Comparison of ENCODE assay signal across 10 mouse cellular contexts in the genomic region with DNA sequence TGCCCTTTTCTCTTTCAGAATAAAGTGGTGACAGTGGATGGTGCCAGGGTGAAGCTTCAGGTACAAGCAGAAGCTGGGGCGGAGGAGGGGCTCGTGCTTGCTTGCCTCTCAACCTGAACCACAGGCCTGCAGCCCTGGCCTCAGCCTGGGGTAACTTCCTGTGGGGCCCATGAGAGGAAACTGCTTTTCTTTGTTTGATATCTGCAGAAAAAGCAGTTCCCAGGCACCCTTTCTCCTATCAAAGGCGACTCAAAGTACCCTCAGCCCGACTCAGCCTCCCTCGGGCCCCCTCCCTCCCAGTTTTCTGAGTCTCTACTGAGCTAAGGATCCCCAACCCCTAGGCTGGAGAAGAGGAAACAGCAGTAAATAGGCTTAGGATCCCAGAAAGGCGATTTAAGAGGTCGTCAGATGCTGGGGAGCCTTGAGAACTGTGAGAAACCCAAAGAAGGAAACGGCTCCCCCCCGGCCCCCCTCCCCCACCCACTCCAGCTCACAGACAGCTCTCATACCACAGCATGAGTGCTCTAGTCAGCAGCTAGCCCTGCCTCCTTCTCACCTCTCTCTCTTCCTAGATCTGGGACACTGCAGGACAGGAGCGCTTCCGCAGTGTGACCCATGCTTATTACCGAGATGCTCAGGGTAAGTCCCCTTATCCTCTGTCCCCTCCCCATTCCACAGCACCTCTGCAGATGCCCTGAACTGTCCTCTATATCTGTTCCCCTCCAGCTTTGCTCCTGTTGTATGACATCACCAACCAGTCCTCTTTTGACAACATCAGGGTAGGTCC. TPM values are rescaled to one million over a fixed set of nuclear protein-coding genes. Genes with fewer than 3 reads are reported as not detected.
DNase-seq lines count a peak whose midpoint lies in the region; ATAC-seq lines count a peak whose summit lies in the region.
"Had no signal": no experiment of that assay in that cellular context is flagged by ENCODE, and none has a peak within 500 bp of the region (broad histone marks: within the 10 kb centered on the region; RNA-seq: fewer than 3 reads in every experiment).

No protein-coding gene starts in this region.

- H3K9ac ChIP-seq in heart, embryonic 15.5 days: no peak overlapping the region
- H3K9ac ChIP-seq in limb, embryonic 12.5 days (replicated peaks): peak overlapping the region; percentile 23; the same call in 1 of the 2 replicates
- H3K9ac ChIP-seq in forebrain, embryonic 16.5 days (replicated peaks; ENCODE audit: low read depth, low read length): no peak overlapping the region
- H3K9ac ChIP-seq: hindbrain, embryonic 15.5 days; neural tube, embryonic 13.5 days had no signal

- no peaks in the 10 kb centered on the region for H3K36me3 ChIP-seq in heart, embryonic 15.5 days
- H3K36me3 ChIP-seq in limb, embryonic 12.5 days: no peaks in the 10 kb centered on the region
- H3K36me3 ChIP-seq in forebrain, embryonic 16.5 days (ENCODE audit: control insufficient read depth, insufficient read depth): no peaks in the 10 kb centered on the region
- H3K36me3 ChIP-seq: hindbrain, embryonic 15.5 days; neural tube, embryonic 13.5 days had no signal

- H3K27ac ChIP-seq in heart, embryonic 15.5 days: peak overlapping the region; percentile 67
- H3K27ac ChIP-seq in limb, embryonic 12.5 days: 0 out of 2 replicates have a peak overlapping the region, but pooled peaks have one; percentile 20
- H3K27ac ChIP-seq in forebrain, embryonic 16.5 days (ENCODE audit: low read length): no peak overlapping the region
- H3K27ac ChIP-seq: hindbrain, embryonic 15.5 days; neural tube, embryonic 13.5 days had no signal

- peak overlapping the region; percentile 36 for H3K4me2 ChIP-seq in heart, embryonic 15.5 days
- H3K4me2 ChIP-seq in limb, embryonic 12.5 days: peak overlapping the region; percentile 11; the same call in 1 of the 2 replicates
- no peak overlapping the region for H3K4me2 ChIP-seq in forebrain, embryonic 16.5 days (ENCODE audit: low read length)
- H3K4me2 ChIP-seq: hindbrain, embryonic 15.5 days; neural tube, embryonic 13.5 days had no signal

- H3K4me3 ChIP-seq in heart, embryonic 15.5 days: no peak overlapping the region
- H3K4me3 ChIP-seq in limb, embryonic 12.5 days (replicated peaks): no peak overlapping the region
- H3K4me3 ChIP-seq in forebrain, embryonic 16.5 days (replicated peaks; ENCODE audit: low read length): no peak overlapping the region
- H3K4me3 ChIP-seq: hindbrain, embryonic 15.5 days; neural tube, embryonic 13.5 days had no signal

- peak; percentile 15; the same call in 1 of the 2 replicates for ATAC-seq in heart, embryonic 15.5 days (replicated peaks; ENCODE audit: insufficient number of reproducible peaks, insufficient read depth, low FRiP score, low read depth)
- no peak for ATAC-seq in limb, embryonic 12.5 days (ENCODE audit: insufficient number of reproducible peaks, insufficient read depth, low FRiP score, low TSS enrichment, low read depth)
- no peak for ATAC-seq in forebrain, embryonic 16.5 days

- H3K4me1 ChIP-seq in heart, embryonic 15.5 days (replicated peaks): peaks cover 38% of the 10 kb centered on the region
- peaks cover 38% of the 10 kb centered on the region for H3K4me1 ChIP-seq in limb, embryonic 12.5 days (replicated peaks)
- H3K4me1 ChIP-seq in forebrain, embryonic 16.5 days (replicated peaks; ENCODE audit: control insufficient read depth, insufficient read depth, low read length): peaks cover 5% of the 10 kb centered on the region

- WGBS in heart, embryonic 15.5 days: 14% methylated on average over 12 of the region's 12 CpGs
- 28% methylated on average over 12 of the region's 12 CpGs for WGBS in limb, embryonic 12.5 days
- WGBS in forebrain, embryonic 16.5 days: 31% methylated on average over 12 of the region's 12 CpGs

- H3K27me3 ChIP-seq in heart, embryonic 15.5 days: peaks cover 39% of the 10 kb centered on the region
- H3K27me3 ChIP-seq in limb, embryonic 12.5 days: peaks cover 54% of the 10 kb centered on the region
- H3K27me3 ChIP-seq in forebrain, embryonic 16.5 days (replicated peaks; ENCODE audit: control insufficient read depth, insufficient read depth, low read length): peaks cover 10% of the 10 kb centered on the region; the same call in 1 of the 2 replicates

- DNase-seq in heart, adult 8-10 months (ENCODE audit: low spot score): no peak
- peak; percentile 87 for DNase-seq in T-cell, adult 2 months (ENCODE audit: low spot score)
- peak; percentile 66 to 79 for DNase-seq in spleen, postnatal 4 days (ENCODE audit: low spot score in 2 of 2)
- DNase-seq in right cerebral cortex, postnatal 25 days: no peak
- no peak for DNase-seq in right cerebral cortex, adult 2 months (ENCODE audit: low spot score in 2 of 2)

- no peaks in the 10 kb centered on the region for H3K9me3 ChIP-seq in heart, embryonic 15.5 days (replicated peaks)
- no peaks in the 10 kb centered on the region for H3K9me3 ChIP-seq in limb, embryonic 12.5 days
- no peaks in the 10 kb centered on the region for H3K9me3 ChIP-seq in forebrain, embryonic 16.5 days (ENCODE audit: control insufficient read depth, low read length)
- H3K9me3 ChIP-seq: neural tube, embryonic 13.5 days had no signal

RNA-seq across cellular contexts. Expression of gene Slc9a3r1, which starts 5.0 kb away (rescaled TPM):
- 24.6 and 46.4 TPM in 2 replicates for polyA plus RNA-seq in heart, embryonic 15.5 days (2015; fragmentation: Nextera tagmentation; extraction: Ambion mirVana)
- 1 to 10 TPM; 7.3 to 8.5 (median 8.5) TPM for total RNA-seq in heart, adult 8-10 months (2022)
- 23.9 and 25.0 TPM in 2 replicates for polyA plus RNA-seq in limb, embryonic 12.5 days (2016; fragmentation: Nextera tagmentation; extraction: Ambion mirVana)
- polyA plus RNA-seq in forebrain, embryonic 16.5 days (2015; fragmentation: Nextera tagmentation; extraction: Ambion mirVana): 49.9 and 57.3 TPM in 2 replicates

RNA-seq across cellular contexts. Expression of gene Cd300lf, which starts 24.3 kb away (rescaled TPM):
- 0.37 and 1.2 TPM in 2 replicates for polyA plus RNA-seq in heart, embryonic 15.5 days (2015; fragmentation: Nextera tagmentation; extraction: Ambion mirVana)
- under 1 TPM in 3 of 4 experiments, not detected in 1; 0.13 to 0.89 (median 0.22) TPM for total RNA-seq in heart, adult 8-10 months (2022)
- 0.26 TPM in 2 replicates for polyA plus RNA-seq in limb, embryonic 12.5 days (2016; fragmentation: Nextera tagmentation; extraction: Ambion mirVana)
- polyA plus RNA-seq in forebrain, embryonic 16.5 days (2015; fragmentation: Nextera tagmentation; extraction: Ambion mirVana): 0.27 TPM in 1 of 2 replicates, not detected in the other

RNA-seq across cellular contexts. Expression of gene Tmem104, which starts 29.2 kb away (rescaled TPM):
- 6.6 and 11.4 TPM in 2 replicates for polyA plus RNA-seq in heart, embryonic 15.5 days (2015; fragmentation: Nextera tagmentation; extraction: Ambion mirVana)
- 10 to 100 TPM in 1 of 4 experiments, 1 to 10 TPM in 3; 8.7 to 10.9 (median 9.1) TPM for total RNA-seq in heart, adult 8-10 months (2022)
- 5.8 and 8.2 TPM in 2 replicates for polyA plus RNA-seq in limb, embryonic 12.5 days (2016; fragmentation: Nextera tagmentation; extraction: Ambion mirVana)
- 11.0 and 11.2 TPM in 2 replicates for polyA plus RNA-seq in forebrain, embryonic 16.5 days (2015; fragmentation: Nextera tagmentation; extraction: Ambion mirVana)

RNA-seq across cellular contexts. Expression of gene Nat9, which starts 29.5 kb away (rescaled TPM):
- polyA plus RNA-seq in heart, embryonic 15.5 days (2015; fragmentation: Nextera tagmentation; extraction: Ambion mirVana): 16.2 and 20.8 TPM in 2 replicates
- 10 to 100 TPM; 25.0 to 34.9 (median 25.9) TPM for total RNA-seq in heart, adult 8-10 months (2022)
- polyA plus RNA-seq in limb, embryonic 12.5 days (2016; fragmentation: Nextera tagmentation; extraction: Ambion mirVana): 17.8 and 23.6 TPM in 2 replicates
- 20.6 and 24.2 TPM in 2 replicates for polyA plus RNA-seq in forebrain, embryonic 16.5 days (2015; fragmentation: Nextera tagmentation; extraction: Ambion mirVana)

Comparison
In these comparisons a context has a peak if more than half of its experiments do, and no peak if none do; other contexts are left out.
1. DNase-seq: peak in T-cell, adult 2 months (single experiment) and spleen, postnatal 4 days (2 of 2); none in heart, adult 8-10 months (single experiment), right cerebral cortex, postnatal 25 days (single experiment) and right cerebral cortex, adult 2 months (0 of 2).